Mouse (Mus musculus) E14TG2a.4 (cell line): ENCODE data around the gene Ccl24.
"Not testable (repeated sequence)": the region's sequence is repeated elsewhere in the genome, so short reads cannot be mapped to it uniquely, and the experiment has no call there.

Experiments
- H3K27me3 ChIP-seq: 2 replicates; pipeline ENCODE4 v1.6.1; 2014; ENCODE audit warnings: low read length, control low read depth; ENCODE audit not compliant: insufficient read depth
- H3K36me3 ChIP-seq: 2 replicates; pipeline ENCODE4 v1.6.1; 2014; ENCODE audit warnings: low read length, control low read depth; ENCODE audit not compliant: insufficient read depth
- H3K4me1 ChIP-seq: replicated peaks from 2 replicates; pipeline ENCODE4 v1.6.1; 2014; ENCODE audit warnings: low read depth, low read length, control low read depth
- H3K4me3 ChIP-seq: replicated peaks from 2 replicates; pipeline ENCODE4 v1.5.1; 2014; ENCODE audit warnings: mild to moderate bottlenecking, low read length
- H3K9me3 ChIP-seq: 2 replicates; pipeline ENCODE4 v1.6.1; 2014; ENCODE audit warnings: low read length, control low read depth
- CTCF ChIP-seq: conservative IDR thresholded peaks from 2 replicates; pipeline ENCODE4 v1.5.1; 2014; ENCODE audit warnings: low read length
- NANOG ChIP-seq: IDR thresholded peaks from 2 replicates; pipeline ENCODE4 v1.6.1; 2014; ENCODE audit warnings: borderline replicate concordance, low read length, mixed read lengths
- POU5F1 ChIP-seq: IDR thresholded peaks from 2 replicates; pipeline ENCODE4 v1.6.1; 2014; ENCODE audit warnings: low read length, borderline replicate concordance

Gene Ccl24

DNA sequence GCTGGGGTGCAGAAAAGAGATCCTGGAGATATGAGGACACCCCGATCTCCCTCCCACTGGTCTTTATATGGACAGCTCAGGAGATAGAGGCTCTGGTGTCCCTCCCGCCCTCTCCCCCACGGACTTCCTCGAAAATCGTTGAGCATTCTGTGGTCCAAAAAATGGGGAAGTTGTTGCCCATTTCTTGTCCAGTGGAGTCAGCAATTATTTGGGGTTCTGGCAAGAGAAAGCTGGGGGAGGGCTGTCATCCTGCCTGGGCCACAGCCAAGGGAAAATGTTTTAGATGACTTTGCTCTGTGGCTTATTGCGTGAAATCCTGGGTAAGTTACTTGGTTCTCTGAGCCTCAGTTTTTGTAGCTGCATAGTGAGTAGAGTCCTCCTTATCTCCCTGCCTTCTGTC, at the start of gene Ccl24:
Gene Ccl24, minus strand, starts transcription at position 44 of the 400 bp plus-strand sequence.
- peaks cover 11% of the 10 kb centered on the region for H3K27me3 ChIP-seq
- H3K4me1 ChIP-seq: peaks cover 5% of the 10 kb centered on the region; the same call in 1 of the 2 replicates
- H3K9me3 ChIP-seq: peaks cover 8% of the 10 kb centered on the region; the same call in 1 of the 2 replicates
- TF ChIP-seq CTCF: no peak
- no peak for TF ChIP-seq POU5F1
- TF ChIP-seq NANOG: no peak
- no peaks in the 10 kb centered on the region for H3K36me3 ChIP-seq
- no peak within 1 kb of the TSS for H3K4me3 ChIP-seq

DNA sequence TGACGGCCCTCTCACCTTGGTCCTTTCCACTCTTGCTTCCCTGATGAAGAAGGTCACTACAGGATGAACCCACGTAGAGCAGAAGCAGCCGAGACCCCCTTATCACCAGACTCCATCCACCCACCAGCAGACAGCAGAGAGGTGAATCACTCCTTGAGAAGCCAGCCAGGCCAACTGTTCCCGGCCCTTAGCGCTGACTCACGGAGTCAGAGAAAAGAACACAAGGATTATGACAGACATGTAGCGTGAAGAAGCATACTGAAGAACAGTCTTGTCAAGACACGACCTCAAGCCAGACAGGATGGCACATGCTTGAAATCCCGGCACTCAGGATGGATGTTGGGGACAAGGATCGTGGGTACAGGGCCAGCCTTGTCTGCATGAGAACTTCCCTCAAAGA, 48.9 kb upstream of the Ccl24 start:
- Histone ChIP-seq H3K36me3 (no peaks in the 10 kb centered on the region), H3K27me3 (no peaks in the 10 kb centered on the region; the same call in 1 of the 2 replicates), H3K4me1 (peaks cover 8% of the 10 kb centered on the region), H3K4me3 (no peak overlapping the region), H3K9me3 (no peaks in the 10 kb centered on the region)
- no peak for TF ChIP-seq NANOG
- no peak for TF ChIP-seq CTCF
- TF ChIP-seq POU5F1: no peak

DNA sequence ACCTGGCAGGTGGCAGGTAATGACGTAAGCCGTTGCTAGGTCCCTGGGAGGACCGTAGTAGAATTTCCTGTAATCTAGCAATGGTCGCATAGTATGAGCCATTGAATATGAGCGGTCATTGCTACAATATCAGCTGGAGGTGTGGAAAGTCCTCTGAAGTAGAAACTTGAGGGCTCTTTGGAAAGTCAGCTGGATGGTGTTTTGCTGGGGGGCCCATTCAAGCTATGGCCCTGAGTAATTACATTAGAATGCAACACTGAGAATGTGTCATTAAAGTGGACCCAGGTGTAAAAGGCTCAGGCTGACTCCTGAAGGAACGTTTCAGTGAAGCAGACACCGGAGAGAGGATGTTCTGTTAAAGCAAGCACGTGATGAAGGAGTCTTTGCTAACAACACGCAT, 47.7 kb upstream of the Ccl24 start:
- H3K4me1 ChIP-seq: peaks cover 8% of the 10 kb centered on the region

DNA sequence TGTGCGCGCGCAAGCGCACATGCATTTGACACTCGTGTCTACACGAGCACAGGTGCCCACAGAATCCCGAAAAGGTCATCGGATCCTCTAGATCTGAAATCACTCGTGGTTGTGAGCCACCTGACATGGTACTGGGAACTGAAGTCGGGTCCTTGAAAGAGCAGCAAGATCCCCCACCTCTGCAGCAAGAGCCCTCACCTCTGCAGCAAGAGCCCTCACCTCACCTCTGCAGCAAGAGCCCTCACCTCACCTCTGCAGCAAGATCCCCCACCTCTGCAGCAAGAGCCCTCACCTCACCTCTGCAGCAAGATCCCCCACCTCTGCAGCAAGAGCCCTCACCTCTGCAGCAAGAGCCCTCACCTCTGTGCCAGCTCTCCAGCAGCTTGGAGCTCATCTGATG, 46.9 kb upstream of the Ccl24 start:
- not testable (repeated sequence) for H3K4me3 ChIP-seq, H3K4me1 ChIP-seq, H3K9me3 ChIP-seq, H3K36me3 ChIP-seq, H3K27me3 ChIP-seq

More for the DNA sequence above, 47.7 kb upstream of the Ccl24 start:
- Histone ChIP-seq H3K9me3 (no peaks in the 10 kb centered on the region), H3K4me3 (no peak overlapping the region), H3K27me3 (peaks cover 3% of the 10 kb centered on the region), H3K36me3 (no peaks in the 10 kb centered on the region)
- TF ChIP-seq CTCF (no peak), POU5F1 (no peak), NANOG (no peak)

DNA sequence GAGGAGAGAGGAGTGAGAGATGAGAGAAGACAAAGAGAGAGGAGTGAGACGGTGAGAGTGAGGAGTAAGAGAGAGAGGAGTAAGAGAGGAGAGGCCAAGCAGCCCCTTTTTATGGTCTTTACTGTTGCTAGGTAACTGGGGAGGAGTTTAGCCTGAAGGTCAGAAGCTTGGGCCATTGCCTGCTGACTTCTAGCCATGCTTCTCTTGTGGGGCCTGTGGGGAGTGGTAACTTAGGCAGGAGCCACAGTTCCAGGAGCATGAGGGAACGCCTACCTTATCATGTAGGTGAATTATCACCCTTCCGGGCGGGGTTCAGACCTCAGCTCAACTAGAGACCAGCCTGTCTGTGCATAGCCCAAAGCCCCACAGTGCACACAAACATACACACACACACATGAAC, 36.9 kb upstream of the Ccl24 start:
- H3K4me1 ChIP-seq: peaks cover 7% of the 10 kb centered on the region; the same call in 1 of the 2 replicates
- H3K27me3 ChIP-seq: peaks cover 1% of the 10 kb centered on the region; the same call in 1 of the 2 replicates
- no peaks in the 10 kb centered on the region for H3K36me3 ChIP-seq
- no peak overlapping the region for H3K4me3 ChIP-seq
- peaks cover 9% of the 10 kb centered on the region for H3K9me3 ChIP-seq
- no peak for TF ChIP-seq NANOG
- no peak for TF ChIP-seq CTCF
- no peak for TF ChIP-seq POU5F1

DNA sequence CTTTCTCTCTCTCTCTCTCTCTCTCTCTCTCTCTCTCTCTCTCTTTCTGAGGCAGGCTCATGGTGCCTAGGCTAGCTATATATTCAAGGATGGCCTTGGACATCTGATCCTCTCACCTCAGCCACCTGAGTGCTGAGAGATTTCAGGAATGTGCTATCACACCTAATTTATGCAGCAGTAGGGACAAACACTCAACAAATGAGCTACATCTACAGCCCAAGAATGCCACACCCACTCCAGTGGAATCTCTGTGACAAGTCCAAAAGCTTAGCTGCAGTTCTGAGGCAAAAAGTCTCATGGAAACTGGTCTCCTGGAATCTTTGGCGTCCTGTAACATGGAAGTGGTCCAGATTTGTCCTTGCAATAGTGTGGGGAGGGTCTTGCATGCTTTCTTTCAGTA, 34.7 kb upstream of the Ccl24 start:
- no peak for TF ChIP-seq POU5F1
- no peak overlapping the region for H3K4me3 ChIP-seq
- H3K36me3 ChIP-seq: no peaks in the 10 kb centered on the region
- peaks cover 7% of the 10 kb centered on the region; the same call in 1 of the 2 replicates for H3K4me1 ChIP-seq
- H3K9me3 ChIP-seq: peaks cover 16% of the 10 kb centered on the region
- H3K27me3 ChIP-seq: no peaks in the 10 kb centered on the region

DNA sequence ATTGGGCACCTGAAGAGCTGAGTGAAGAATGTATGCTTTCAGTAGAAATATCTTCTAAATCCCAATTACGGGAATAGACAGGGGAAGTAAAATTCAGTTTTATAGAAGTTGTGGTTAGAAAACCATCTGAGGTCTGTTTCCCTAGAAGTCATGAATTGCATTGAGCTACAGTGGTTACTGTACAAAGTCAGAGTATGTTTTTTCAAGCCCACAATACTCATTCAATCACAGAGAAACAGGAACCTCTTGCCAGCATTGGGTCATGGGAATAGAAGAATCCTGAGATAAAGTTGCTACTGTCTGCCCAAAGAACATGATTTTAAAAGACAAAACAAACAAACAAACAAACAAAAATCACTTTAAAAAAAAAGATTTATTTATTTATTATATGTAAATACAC, 33.9 kb upstream of the Ccl24 start:
- H3K4me3 ChIP-seq, H3K27me3 ChIP-seq, H3K36me3 ChIP-seq, H3K4me1 ChIP-seq: not testable (repeated sequence)
- peaks cover 20% of the 10 kb centered on the region for H3K9me3 ChIP-seq

DNA sequence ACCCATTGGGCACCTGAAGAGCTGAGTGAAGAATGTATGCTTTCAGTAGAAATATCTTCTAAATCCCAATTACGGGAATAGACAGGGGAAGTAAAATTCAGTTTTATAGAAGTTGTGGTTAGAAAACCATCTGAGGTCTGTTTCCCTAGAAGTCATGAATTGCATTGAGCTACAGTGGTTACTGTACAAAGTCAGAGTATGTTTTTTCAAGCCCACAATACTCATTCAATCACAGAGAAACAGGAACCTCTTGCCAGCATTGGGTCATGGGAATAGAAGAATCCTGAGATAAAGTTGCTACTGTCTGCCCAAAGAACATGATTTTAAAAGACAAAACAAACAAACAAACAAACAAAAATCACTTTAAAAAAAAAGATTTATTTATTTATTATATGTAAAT, 31.8 kb upstream of the Ccl24 start:
- H3K27me3 ChIP-seq, H3K4me3 ChIP-seq, H3K36me3 ChIP-seq, H3K4me1 ChIP-seq: not testable (repeated sequence)
- peaks cover 37% of the 10 kb centered on the region for H3K9me3 ChIP-seq

DNA sequence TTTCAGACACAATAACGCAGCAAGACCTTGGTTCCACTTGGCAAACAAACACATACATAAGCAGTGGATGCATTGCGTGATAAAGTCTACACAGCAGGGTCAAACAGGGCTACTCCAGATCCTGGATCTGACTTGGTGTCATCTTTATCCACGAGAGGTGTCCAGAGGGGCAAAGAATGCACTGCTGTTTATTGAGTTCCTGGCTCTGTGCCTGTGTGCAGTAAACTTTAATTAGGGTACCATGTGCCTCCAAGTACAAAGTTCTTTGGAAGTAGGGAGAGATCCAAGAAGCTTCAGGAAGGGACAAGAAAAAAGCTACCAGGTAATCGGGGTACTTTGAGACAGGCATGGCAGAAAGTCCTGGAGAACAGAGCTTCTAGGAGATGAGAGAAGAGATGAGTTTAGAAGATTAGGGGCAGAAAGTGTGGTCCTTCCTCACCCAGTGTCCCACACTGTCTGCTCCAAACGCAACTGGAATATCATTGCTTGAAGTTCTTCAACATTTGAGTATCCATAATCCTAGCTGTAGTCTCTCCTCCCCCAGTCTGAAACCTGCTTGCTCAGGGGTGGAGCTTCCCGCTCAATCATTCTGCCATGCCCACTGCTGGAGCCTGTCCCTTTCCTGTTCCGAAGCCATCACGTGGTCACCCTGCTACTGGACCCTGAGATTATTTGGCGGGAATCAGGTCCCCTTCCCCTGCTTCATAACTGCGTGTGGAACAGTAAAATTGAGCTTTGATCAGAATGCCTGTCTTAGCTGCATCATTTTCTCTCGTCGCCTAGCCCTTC, 17.3 kb upstream of the Ccl24 start:
- Histone ChIP-seq H3K4me3 (no peak overlapping the region), H3K36me3 (no peaks in the 10 kb centered on the region), H3K27me3 (no peaks in the 10 kb centered on the region), H3K9me3 (peaks cover 22% of the 10 kb centered on the region), H3K4me1 (no peaks in the 10 kb centered on the region; the same call in 1 of the 2 replicates)
- TF ChIP-seq POU5F1 (no peak), NANOG (no peak), CTCF (no peak)
